Mouse (Mus musculus) MEL (cell line): ENCODE measurements around the gene Nkd2.

Source experiments
- CTCF ChIP-seq, 3 experiments: IDR thresholded peaks in 2 of 3; conservative IDR thresholded peaks in 1 of 3; 2 replicates each; pipeline ENCODE4 v1.5.1; 2011 to 2012; ENCODE audit warnings: low read length in 3 of 3, low read depth in 2 of 3, mild to moderate bottlenecking in 2 of 3, improper control_type of control experiment in 1 of 3, inconsistent platforms in 1 of 3, mixed read lengths in 1 of 3, moderate library complexity in 1 of 3; ENCODE audit not compliant: control insufficient read depth in 1 of 3, insufficient read depth in 1 of 3, poor library complexity in 1 of 3, severe bottlenecking in 1 of 3
- EP300 ChIP-seq, 2 experiments: IDR thresholded peaks; 2 replicates each; pipeline ENCODE4 v1.6.1; 2011; ENCODE audit warnings: improper control_type of control experiment in 2 of 2, low read length in 2 of 2, low read depth in 1 of 2, mild to moderate bottlenecking in 1 of 2
- MYC ChIP-seq: IDR thresholded peaks from 2 replicates; pipeline ENCODE4 v1.6.1; 2011; ENCODE audit warnings: low read depth, mild to moderate bottlenecking, low read length, improper control_type of control experiment, moderate library complexity
- POLR2A ChIP-seq, 2 experiments: IDR thresholded peaks; 2 replicates each; pipeline ENCODE4 v1.6.1; 2011 to 2012; ENCODE audit warnings: low read length in 2 of 2, mild to moderate bottlenecking in 2 of 2, control low read depth in 1 of 2, improper control_type of control experiment in 1 of 2, low read depth in 1 of 2, moderate library complexity in 1 of 2; ENCODE audit not compliant: control insufficient read depth in 1 of 2, insufficient read depth in 1 of 2, poor library complexity in 1 of 2
- UBTF ChIP-seq: IDR thresholded peaks from 2 replicates; pipeline ENCODE4 v1.6.1; 2012; ENCODE audit warnings: low read depth, mild to moderate bottlenecking, inconsistent platforms, low read length, improper control_type of control experiment, moderate library complexity, borderline replicate concordance; ENCODE audit not compliant: insufficient read depth

DNA sequence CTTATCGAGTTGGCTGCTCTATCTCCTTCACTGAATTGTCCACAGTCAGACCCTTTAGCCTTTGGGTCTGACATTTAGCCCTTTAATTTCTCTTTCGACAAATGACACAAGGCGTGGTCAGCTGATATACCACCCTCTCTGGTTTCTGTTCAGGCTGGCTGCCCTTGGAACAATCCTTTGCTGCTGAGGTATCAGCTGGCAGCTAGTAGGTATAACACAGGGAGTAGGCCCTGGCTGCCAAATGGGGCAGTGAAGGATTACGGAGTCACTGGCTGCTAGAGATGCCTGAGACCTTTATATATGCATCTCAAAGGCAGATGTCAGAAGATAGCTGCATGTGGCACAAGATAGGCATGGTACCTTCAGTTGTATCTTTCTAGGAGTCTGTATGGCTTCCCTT is 71.6 kb downstream of the Nkd2 start:
- TF ChIP-seq MYC (no peak), POLR2A (IDR thresholded peaks at IDR 0.05; ENCODE audit: control insufficient read depth in 1 of 2, insufficient read depth in 1 of 2, low read depth in 1 of 2, low read length in 2 of 2, poor library complexity in 1 of 2) (no peak), CTCF (IDR thresholded peaks at IDR 0.05 in 2 of 3, conservative IDR thresholded peaks at IDR 0.05 in 1 of 3; ENCODE audit: control insufficient read depth in 1 of 3, insufficient read depth in 1 of 3, low read depth in 2 of 3, low read length in 3 of 3, poor library complexity in 1 of 3, severe bottlenecking in 1 of 3) (no peak), EP300 (IDR thresholded peaks at IDR 0.05; ENCODE audit: low read depth in 1 of 2, low read length in 2 of 2) (no peak), UBTF (no peak)
